ENCODE assay signal across 25 mouse cellular contexts in genomic region chr16:85474552-85475071, GRCm38 (mm10).
DNase-seq lines count a peak whose midpoint lies in the region; ATAC-seq lines count a peak whose summit lies in the region.
"Had no signal": no experiment of that assay in that cellular context is flagged by ENCODE, and none has a peak within 500 bp of the region (broad histone marks: within the 10 kb centered on the region; RNA-seq: fewer than 3 reads in every experiment).

No protein-coding gene starts in this region.

- no peak overlapping the region for H3K4me3 ChIP-seq in hindbrain, embryonic 16.5 days (ENCODE audit: low read length)
- no peak overlapping the region for H3K4me3 ChIP-seq in hindbrain, embryonic 12.5 days
- H3K4me3 ChIP-seq in midbrain, embryonic 14.5 days (replicated peaks; ENCODE audit: low read depth, low read length): no peak overlapping the region
- H3K4me3 ChIP-seq in forebrain, embryonic 16.5 days (replicated peaks; ENCODE audit: low read length): no peak overlapping the region
- H3K4me3 ChIP-seq: embryonic facial prominence, embryonic 15.5 days; heart, embryonic 15.5 days; limb, embryonic 15.5 days; lung, embryonic 15.5 days; myocyte; neural tube, embryonic 15.5 days had no signal

- H3K4me1 ChIP-seq in hindbrain, embryonic 16.5 days (ENCODE audit: control insufficient read depth, insufficient read depth, low read depth, low read length): no peaks in the 10 kb centered on the region; the same call in 1 of the 2 replicates
- H3K4me1 ChIP-seq in hindbrain, embryonic 12.5 days: no peaks in the 10 kb centered on the region
- no peaks in the 10 kb centered on the region for H3K4me1 ChIP-seq in midbrain, embryonic 14.5 days (ENCODE audit: control insufficient read depth, insufficient read depth, low read length)
- no peaks in the 10 kb centered on the region for H3K4me1 ChIP-seq in forebrain, embryonic 16.5 days (replicated peaks; ENCODE audit: control insufficient read depth, insufficient read depth, low read length)
- H3K4me1 ChIP-seq: embryonic facial prominence, embryonic 15.5 days; limb, embryonic 15.5 days; lung, embryonic 15.5 days had no signal

- no peaks in the 10 kb centered on the region for H3K27me3 ChIP-seq in hindbrain, embryonic 16.5 days (replicated peaks; ENCODE audit: control insufficient read depth, insufficient read depth, low read length)
- H3K27me3 ChIP-seq in hindbrain, embryonic 12.5 days: no peaks in the 10 kb centered on the region
- H3K27me3 ChIP-seq in midbrain, embryonic 14.5 days (ENCODE audit: control insufficient read depth, insufficient read depth, low read length): no peaks in the 10 kb centered on the region
- H3K27me3 ChIP-seq in forebrain, embryonic 16.5 days (replicated peaks; ENCODE audit: control insufficient read depth, insufficient read depth, low read length): no peaks in the 10 kb centered on the region
- H3K27me3 ChIP-seq: embryonic facial prominence, embryonic 15.5 days; heart, embryonic 15.5 days; limb, embryonic 15.5 days; lung, embryonic 15.5 days; neural tube, embryonic 15.5 days had no signal

- ATAC-seq in hindbrain, embryonic 16.5 days: peak; percentile 65; the same call in 1 of the 2 replicates
- ATAC-seq in hindbrain, embryonic 12.5 days (ENCODE audit: low FRiP score): no peak
- ATAC-seq in midbrain, embryonic 14.5 days (ENCODE audit: low FRiP score, low TSS enrichment): no peak; the same call in 1 of the 2 replicates
- ATAC-seq in forebrain, embryonic 16.5 days: no peak; the same call in 1 of the 2 replicates
- ATAC-seq: CD4-positive, CD25-positive, alpha-beta regulatory T cell, adult 4 months; forebrain, embryonic 14.5 days; intestine, embryonic 16.5 days had no signal

- no peak overlapping the region for H3K9ac ChIP-seq in hindbrain, embryonic 16.5 days (ENCODE audit: low read depth, low read length)
- H3K9ac ChIP-seq in hindbrain, embryonic 12.5 days: no peak overlapping the region
- no peak overlapping the region for H3K9ac ChIP-seq in midbrain, embryonic 14.5 days (replicated peaks; ENCODE audit: low read length)
- H3K9ac ChIP-seq in forebrain, embryonic 16.5 days (replicated peaks; ENCODE audit: low read depth, low read length): no peak overlapping the region
- H3K9ac ChIP-seq: embryonic facial prominence, embryonic 15.5 days; heart, embryonic 15.5 days; limb, embryonic 15.5 days; liver, embryonic 14.5 days; lung, embryonic 15.5 days; neural tube, embryonic 15.5 days had no signal

- H3K9me3 ChIP-seq in hindbrain, embryonic 16.5 days (ENCODE audit: control insufficient read depth, low read length): no peaks in the 10 kb centered on the region
- no peaks in the 10 kb centered on the region for H3K9me3 ChIP-seq in hindbrain, embryonic 12.5 days (replicated peaks)
- no peaks in the 10 kb centered on the region for H3K9me3 ChIP-seq in midbrain, embryonic 14.5 days (ENCODE audit: control insufficient read depth, low read length)
- H3K9me3 ChIP-seq in forebrain, embryonic 16.5 days (ENCODE audit: control insufficient read depth, low read length): no peaks in the 10 kb centered on the region
- H3K9me3 ChIP-seq: embryonic facial prominence, embryonic 15.5 days; heart, embryonic 15.5 days; limb, embryonic 15.5 days; lung, embryonic 15.5 days; neural tube, embryonic 15.5 days had no signal

- intact Hi-C loops in heart, postnatal 36 days (cut with DNase I): no loop called here

- no peak overlapping the region for H3K27ac ChIP-seq in hindbrain, embryonic 16.5 days (ENCODE audit: low read depth, low read length)
- H3K27ac ChIP-seq in hindbrain, embryonic 12.5 days: no peak overlapping the region
- 0 out of 2 replicates have a peak overlapping the region, but pooled peaks have one; percentile 0 for H3K27ac ChIP-seq in midbrain, embryonic 14.5 days (replicated peaks; ENCODE audit: low read depth, low read length)
- no peak overlapping the region for H3K27ac ChIP-seq in forebrain, embryonic 16.5 days (ENCODE audit: low read length)
- H3K27ac ChIP-seq: embryonic facial prominence, embryonic 15.5 days; heart, embryonic 15.5 days; limb, embryonic 15.5 days; liver, embryonic 14.5 days; lung, embryonic 15.5 days; neural tube, embryonic 15.5 days had no signal

- H3K36me3 ChIP-seq in hindbrain, embryonic 16.5 days (ENCODE audit: control insufficient read depth, insufficient read depth, low read length): no peaks in the 10 kb centered on the region
- no peaks in the 10 kb centered on the region for H3K36me3 ChIP-seq in hindbrain, embryonic 12.5 days
- no peaks in the 10 kb centered on the region for H3K36me3 ChIP-seq in midbrain, embryonic 14.5 days (ENCODE audit: control insufficient read depth, insufficient read depth, low read length)
- no peaks in the 10 kb centered on the region for H3K36me3 ChIP-seq in forebrain, embryonic 16.5 days (ENCODE audit: control insufficient read depth, insufficient read depth)
- H3K36me3 ChIP-seq: embryonic facial prominence, embryonic 15.5 days; heart, embryonic 15.5 days; limb, embryonic 15.5 days; lung, embryonic 15.5 days; neural tube, embryonic 15.5 days had no signal

- H3K4me2 ChIP-seq in hindbrain, embryonic 16.5 days (ENCODE audit: low read length): no peak overlapping the region
- no peak overlapping the region for H3K4me2 ChIP-seq in hindbrain, embryonic 12.5 days (replicated peaks)
- H3K4me2 ChIP-seq in midbrain, embryonic 14.5 days (ENCODE audit: low read length): no peak overlapping the region
- H3K4me2 ChIP-seq in forebrain, embryonic 16.5 days (ENCODE audit: low read length): no peak overlapping the region
- H3K4me2 ChIP-seq: embryonic facial prominence, embryonic 15.5 days; heart, embryonic 15.5 days; limb, embryonic 15.5 days; lung, embryonic 15.5 days; neural tube, embryonic 15.5 days had no signal

- WGBS in hindbrain, embryonic 16.5 days: 56% methylated on average over 5 of the region's 5 CpGs
- 78% methylated on average over 5 of the region's 5 CpGs for WGBS in hindbrain, embryonic 12.5 days
- WGBS in midbrain, embryonic 14.5 days: 56% methylated on average over 5 of the region's 5 CpGs
- 52% methylated on average over 5 of the region's 5 CpGs for WGBS in forebrain, embryonic 16.5 days

- DNase-seq in heart, adult 11 months: peak; percentile 84
- no peak for DNase-seq in heart, postnatal 36 days
- DNase-seq in forelimb bud, embryonic 11.5 days (ENCODE audit: low read depth, low spot score): peak; percentile 27
- DNase-seq in midbrain, embryonic 14.5 days: peak; percentile 46
- DNase-seq in adipocyte (ENCODE audit: low spot score): no peak
- DNase-seq: adrenal gland, postnatal 25 days; cerebellum, postnatal 14 days; gastrocnemius, postnatal 14 days; kidney, postnatal 4 days; lung, postnatal 4 days; thymus, adult 18-20 months; thymus, postnatal 36 days had no signal

Comparison
In these comparisons a context has a peak if more than half of its experiments do, and no peak if none do; other contexts are left out.
1. DNase-seq: peak in heart, adult 11 months (single experiment), forelimb bud, embryonic 11.5 days (single experiment) and midbrain, embryonic 14.5 days (single experiment); none in heart, postnatal 36 days (0 of 2) and adipocyte (single experiment).